Mouse (Mus musculus) stomach, embryonic 15.5 days (tissue): ENCODE measurements around the gene Maml2. TPM values are rescaled to one million over a fixed set of nuclear protein-coding genes. Genes with fewer than 3 reads are reported as not detected.
A peak's percentile ranks its signal among the peaks of the same experiment; 100 is the strongest.

ENCODE experiments used
- ATAC-seq: fragments of 200-750 bp; cut with Nextera tagmentation; 2 replicates; pipeline ENCODE4 v1.8.0; 2017; ENCODE audit warnings: low read depth, moderate number of reproducible peaks, moderate TSS enrichment; ENCODE audit not compliant: insufficient read depth, low FRiP score
- H3K27ac ChIP-seq: fragments of 300-500 bp; sonication (generic); 2 replicates; pipeline ENCODE4 v1.5.1; 2015; ENCODE audit warnings: mild to moderate bottlenecking, inconsistent platforms
- H3K27me3 ChIP-seq: fragments of 300-500 bp; sonication (generic); replicated peaks from 2 replicates; pipeline ENCODE4 v1.6.1; 2015; ENCODE audit warnings: inconsistent platforms
- H3K36me3 ChIP-seq: fragments of 300-500 bp; sonication (generic); 2 replicates; pipeline ENCODE4 v1.6.1; 2015; ENCODE audit warnings: inconsistent platforms
- H3K4me1 ChIP-seq: fragments of 300-500 bp; sonication (generic); 2 replicates; pipeline ENCODE4 v1.6.1; 2015; ENCODE audit warnings: inconsistent platforms
- H3K4me2 ChIP-seq: fragments of 300-500 bp; sonication (generic); 2 replicates; pipeline ENCODE4 v1.6.1; 2015; ENCODE audit warnings: mild to moderate bottlenecking, inconsistent platforms
- H3K4me3 ChIP-seq: fragments of 300-500 bp; sonication (generic); replicated peaks from 2 replicates; pipeline ENCODE4 v1.5.1; 2015; ENCODE audit warnings: inconsistent platforms
- H3K9ac ChIP-seq: fragments of 300-500 bp; sonication (generic); 2 replicates; pipeline ENCODE4 v1.6.1; 2015; ENCODE audit warnings: inconsistent platforms
- H3K9me3 ChIP-seq: fragments of 300-500 bp; sonication (generic); 2 replicates; pipeline ENCODE4 v1.6.1; 2016; ENCODE audit warnings: inconsistent platforms
- WGBS: fragments of 180-500 bp; shearing (Covaris S2); methylation state at CpG from one replicate; pipeline ENCODE4 v1.1.7; 2015; 5-methylcytosine and 5-hydroxymethylcytosine counted together
- polyA plus RNA-seq: library from polyadenylated mRNA; unstranded; fragments of >200 nt; fragmentation: Nextera tagmentation; extraction: Ambion mirVana; gene quantifications from 2 replicates; pipeline ENCODE4 v1.2.1, GENCODE M21; 2015

Gene Maml2
- polyA plus RNA-seq, 1 experiment from 2014 or later: 8.5 TPM

GRCm38 (mm10) chr9:13505024-13505423, 207.3 kb downstream of the Maml2 start:
- no peak overlapping the region for H3K27ac ChIP-seq
- no peaks in the 10 kb centered on the region for H3K36me3 ChIP-seq
- H3K27me3 ChIP-seq: no peaks in the 10 kb centered on the region
- H3K4me1 ChIP-seq: no peaks in the 10 kb centered on the region
- ATAC-seq: no peak
- no peaks in the 10 kb centered on the region for H3K9me3 ChIP-seq
- H3K9ac ChIP-seq: no peak overlapping the region
- H3K4me3 ChIP-seq: no peak overlapping the region
- H3K4me2 ChIP-seq: no peak overlapping the region
- 73% methylated on average over 4 of the region's 4 CpGs for WGBS

GRCm38 (mm10) chr9:13506956-13507821, 209.4 kb downstream of the Maml2 start:
- no peak for ATAC-seq
- Histone ChIP-seq H3K4me3 (no peak overlapping the region), H3K27ac (no peak overlapping the region), H3K4me1 (no peaks in the 10 kb centered on the region), H3K9ac (no peak overlapping the region), H3K9me3 (no peaks in the 10 kb centered on the region), H3K27me3 (no peaks in the 10 kb centered on the region), H3K36me3 (no peaks in the 10 kb centered on the region), H3K4me2 (no peak overlapping the region)
- WGBS: 34% methylated on average over 6 of the region's 6 CpGs

- Histone ChIP-seq H3K9ac (no peak overlapping the region), H3K4me2 (no peak overlapping the region), H3K27me3 (no peaks in the 10 kb centered on the region), H3K9me3 (no peaks in the 10 kb centered on the region), H3K36me3 (no peaks in the 10 kb centered on the region), H3K27ac (no peak overlapping the region), H3K4me1 (no peaks in the 10 kb centered on the region), H3K4me3 (no peak overlapping the region)
- ATAC-seq: no peak
- WGBS: 79% methylated on average over 9 of the region's 9 CpGs
These were observed 210.0 kb downstream of the Maml2 start for GRCm38 (mm10) chr9:13507822-13508188.

GRCm38 (mm10) chr9:13509751-13510150, 212.0 kb downstream of the Maml2 start:
- Histone ChIP-seq H3K27me3 (no peaks in the 10 kb centered on the region), H3K27ac (no peak overlapping the region), H3K9me3 (no peaks in the 10 kb centered on the region), H3K36me3 (no peaks in the 10 kb centered on the region), H3K9ac (no peak overlapping the region), H3K4me3 (no peak overlapping the region), H3K4me1 (no peaks in the 10 kb centered on the region), H3K4me2 (no peak overlapping the region)
- 79% methylated on average over 6 of the region's 6 CpGs for WGBS
- no peak for ATAC-seq

GRCm38 (mm10) chr9:13510621-13511369, 213.0 kb downstream of the Maml2 start:
- H3K27me3 ChIP-seq: no peaks in the 10 kb centered on the region
- H3K4me2 ChIP-seq: no peak overlapping the region
- no peaks in the 10 kb centered on the region for H3K9me3 ChIP-seq
- H3K27ac ChIP-seq: no peak overlapping the region
- no peak for ATAC-seq
- WGBS: 63% methylated on average over 5 of the region's 5 CpGs
- no peak overlapping the region for H3K4me3 ChIP-seq
- H3K36me3 ChIP-seq: no peaks in the 10 kb centered on the region
- no peaks in the 10 kb centered on the region for H3K4me1 ChIP-seq
- H3K9ac ChIP-seq: no peak overlapping the region

- Histone ChIP-seq H3K27me3 (no peaks in the 10 kb centered on the region), H3K9me3 (no peaks in the 10 kb centered on the region), H3K27ac (no peak overlapping the region), H3K4me3 (no peak overlapping the region), H3K9ac (no peak overlapping the region), H3K36me3 (no peaks in the 10 kb centered on the region), H3K4me2 (no peak overlapping the region), H3K4me1 (no peaks in the 10 kb centered on the region)
- WGBS: 46% methylated on average over 5 of the region's 5 CpGs
- no peak for ATAC-seq
These were observed 215.4 kb downstream of the Maml2 start for GRCm38 (mm10) chr9:13513135-13513534.

GRCm38 (mm10) chr9:13514435-13514834, 216.7 kb downstream of the Maml2 start:
- Histone ChIP-seq H3K4me3 (no peak overlapping the region), H3K27ac (no peak overlapping the region), H3K4me1 (no peaks in the 10 kb centered on the region), H3K4me2 (no peak overlapping the region), H3K27me3 (no peaks in the 10 kb centered on the region), H3K9ac (no peak overlapping the region), H3K9me3 (no peaks in the 10 kb centered on the region), H3K36me3 (no peaks in the 10 kb centered on the region)
- ATAC-seq: no peak

GRCm38 (mm10) chr9:13515976-13516375, 218.2 kb downstream of the Maml2 start:
- Histone ChIP-seq H3K9me3 (no peaks in the 10 kb centered on the region), H3K9ac (no peak overlapping the region), H3K27me3 (no peaks in the 10 kb centered on the region), H3K4me3 (no peak overlapping the region), H3K4me1 (no peaks in the 10 kb centered on the region), H3K4me2 (no peak overlapping the region), H3K27ac (no peak overlapping the region), H3K36me3 (no peaks in the 10 kb centered on the region)
- no peak for ATAC-seq
- 46% methylated on average over 2 of the region's 2 CpGs for WGBS

- no peaks in the 10 kb centered on the region for H3K36me3 ChIP-seq
- H3K9ac ChIP-seq: no peak overlapping the region
- H3K4me1 ChIP-seq: no peaks in the 10 kb centered on the region
- peak; percentile 10; the same call in 1 of the 2 replicates for ATAC-seq
- H3K27ac ChIP-seq: no peak overlapping the region
- H3K27me3 ChIP-seq: no peaks in the 10 kb centered on the region
- H3K9me3 ChIP-seq: no peaks in the 10 kb centered on the region
- 70% methylated on average over 2 of the region's 2 CpGs for WGBS
- no peak overlapping the region for H3K4me3 ChIP-seq
- H3K4me2 ChIP-seq: no peak overlapping the region
These were observed 220.3 kb downstream of the Maml2 start for GRCm38 (mm10) chr9:13518031-13518430.

GRCm38 (mm10) chr9:13518441-13518971, 220.7 kb downstream of the Maml2 start:
- Histone ChIP-seq H3K27me3 (no peaks in the 10 kb centered on the region), H3K27ac (no peak overlapping the region)
- ATAC-seq: no peak

GRCm38 (mm10) chr9:13522061-13522820, 224.5 kb downstream of the Maml2 start:
- 71% methylated on average over 9 of the region's 9 CpGs for WGBS
- Histone ChIP-seq H3K4me2 (no peak overlapping the region), H3K9me3 (no peaks in the 10 kb centered on the region), H3K4me3 (no peak overlapping the region), H3K27me3 (no peaks in the 10 kb centered on the region), H3K36me3 (no peaks in the 10 kb centered on the region), H3K4me1 (peaks cover 9% of the 10 kb centered on the region; the same call in 1 of the 2 replicates), H3K27ac (peak overlapping the region; percentile 58), H3K9ac (no peak overlapping the region)
- no peak for ATAC-seq

More at GRCm38 (mm10) chr9:13518441-13518971, 220.7 kb downstream of the Maml2 start:
- Histone ChIP-seq H3K4me3 (no peak overlapping the region), H3K9me3 (no peaks in the 10 kb centered on the region), H3K9ac (no peak overlapping the region), H3K4me2 (no peak overlapping the region), H3K4me1 (no peaks in the 10 kb centered on the region), H3K36me3 (no peaks in the 10 kb centered on the region)
- 82% methylated on average over 2 of the region's 2 CpGs for WGBS
